Mouse (Mus musculus): ENCODE measurements around the gene Rcsd1. TPM values are rescaled to one million over a fixed set of nuclear protein-coding genes. Genes with fewer than 3 reads are reported as not detected.
A peak's percentile ranks its signal among the peaks of the same experiment; 100 is the strongest.

Rcsd1 gene
- polyA plus RNA-seq, 1 experiment from 2014 or later = 16.2 TPM

- Histone ChIP-seq H3K27ac (no peak overlapping the region), H3K4me1 (peaks cover 34% of the 10 kb centered on the region), H3K27me3 (peaks cover 20% of the 10 kb centered on the region; the same call in 1 of the 2 replicates), H3K9ac (no peak overlapping the region), H3K4me2 (replicated peaks) (no peak overlapping the region), H3K9me3 (no peaks in the 10 kb centered on the region), H3K36me3 (no peaks in the 10 kb centered on the region), H3K4me3 (no peak overlapping the region)
- no peak for ATAC-seq (ENCODE audit: low FRiP score, low read depth)
- WGBS = 28% methylated on average over 7 of the region's 7 CpGs
Observed at GRCm38 (mm10) chr1:165700376-165700815, 9.2 kb downstream of the Rcsd1 start.

GRCm38 (mm10) chr1:165697701-165698100, 11.9 kb downstream of the Rcsd1 start:
- H3K9me3 ChIP-seq = no peaks in the 10 kb centered on the region
- H3K9ac ChIP-seq = no peak overlapping the region
- H3K27ac ChIP-seq = no peak overlapping the region
- H3K4me2 ChIP-seq (replicated peaks) = no peak overlapping the region
- peaks cover 20% of the 10 kb centered on the region; the same call in 1 of the 2 replicates for H3K27me3 ChIP-seq
- peaks cover 48% of the 10 kb centered on the region for H3K4me1 ChIP-seq
- 50% methylated on average over 8 of the region's 8 CpGs for WGBS
- H3K36me3 ChIP-seq = no peaks in the 10 kb centered on the region
- ATAC-seq (ENCODE audit: low FRiP score, low read depth) = no peak
- no peak overlapping the region for H3K4me3 ChIP-seq

- Histone ChIP-seq H3K27ac (no peak overlapping the region), H3K36me3 (no peaks in the 10 kb centered on the region), H3K9me3 (no peaks in the 10 kb centered on the region), H3K27me3 (peaks cover 14% of the 10 kb centered on the region; the same call in 1 of the 2 replicates), H3K4me2 (replicated peaks) (no peak overlapping the region), H3K4me1 (peaks cover 47% of the 10 kb centered on the region), H3K9ac (no peak overlapping the region), H3K4me3 (no peak overlapping the region)
- WGBS = 63% methylated on average over 7 of the region's 7 CpGs
- ATAC-seq (ENCODE audit: low FRiP score, low read depth) = no peak
Observed at GRCm38 (mm10) chr1:165696870-165697269, 12.7 kb downstream of the Rcsd1 start.

- H3K9ac ChIP-seq = no peak overlapping the region
- H3K4me2 ChIP-seq (replicated peaks) = no peak overlapping the region
- no peak overlapping the region for H3K4me3 ChIP-seq
- 70% methylated on average over 5 of the region's 5 CpGs for WGBS
- ATAC-seq (ENCODE audit: low FRiP score, low read depth) = no peak
- peaks cover 46% of the 10 kb centered on the region for H3K4me1 ChIP-seq
- no peak overlapping the region for H3K27ac ChIP-seq
- peaks cover 9% of the 10 kb centered on the region; the same call in 1 of the 2 replicates for H3K27me3 ChIP-seq
- no peaks in the 10 kb centered on the region for H3K9me3 ChIP-seq
- H3K36me3 ChIP-seq = no peaks in the 10 kb centered on the region
Observed at GRCm38 (mm10) chr1:165696040-165696439, 13.5 kb downstream of the Rcsd1 start.

GRCm38 (mm10) chr1:165695392-165696014, 14.1 kb downstream of the Rcsd1 start:
- Histone ChIP-seq H3K4me1 (peaks cover 46% of the 10 kb centered on the region), H3K9ac (no peak overlapping the region), H3K9me3 (no peaks in the 10 kb centered on the region), H3K4me2 (replicated peaks) (no peak overlapping the region), H3K27me3 (0 out of 2 replicates have a peak, but pooled peaks cover 6% of the 10 kb centered on the region), H3K4me3 (no peak overlapping the region), H3K36me3 (no peaks in the 10 kb centered on the region), H3K27ac (no peak overlapping the region)
- no peak for ATAC-seq (ENCODE audit: low FRiP score, low read depth)

DNA sequence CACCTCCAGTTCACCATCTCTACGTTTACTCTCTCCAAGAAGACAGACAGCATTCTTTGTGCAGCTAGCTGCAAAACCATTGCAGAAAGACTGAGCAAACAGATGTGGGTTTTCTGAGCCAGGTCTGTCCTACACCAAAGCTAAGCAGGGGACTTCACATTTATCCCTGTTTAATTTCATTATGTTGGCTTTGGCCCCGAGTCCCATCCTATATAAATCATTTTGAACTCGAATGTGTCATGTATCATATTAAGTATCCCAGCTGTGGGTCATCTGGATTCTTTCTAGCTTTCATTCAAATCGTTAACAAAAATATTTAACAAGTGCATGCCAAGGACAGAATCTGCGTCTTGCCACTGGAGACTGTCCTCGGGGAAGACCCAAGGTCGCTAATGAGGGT, 15.7 kb downstream of the Rcsd1 start:
- Histone ChIP-seq H3K27me3 (no peaks in the 10 kb centered on the region), H3K4me2 (replicated peaks) (no peak overlapping the region), H3K4me3 (no peak overlapping the region), H3K36me3 (no peaks in the 10 kb centered on the region), H3K4me1 (peaks cover 46% of the 10 kb centered on the region), H3K9me3 (no peaks in the 10 kb centered on the region), H3K9ac (no peak overlapping the region), H3K27ac (no peak overlapping the region)
- WGBS = 41% methylated on average over 7 of the region's 7 CpGs
- ATAC-seq (ENCODE audit: low FRiP score, low read depth) = no peak

DNA sequence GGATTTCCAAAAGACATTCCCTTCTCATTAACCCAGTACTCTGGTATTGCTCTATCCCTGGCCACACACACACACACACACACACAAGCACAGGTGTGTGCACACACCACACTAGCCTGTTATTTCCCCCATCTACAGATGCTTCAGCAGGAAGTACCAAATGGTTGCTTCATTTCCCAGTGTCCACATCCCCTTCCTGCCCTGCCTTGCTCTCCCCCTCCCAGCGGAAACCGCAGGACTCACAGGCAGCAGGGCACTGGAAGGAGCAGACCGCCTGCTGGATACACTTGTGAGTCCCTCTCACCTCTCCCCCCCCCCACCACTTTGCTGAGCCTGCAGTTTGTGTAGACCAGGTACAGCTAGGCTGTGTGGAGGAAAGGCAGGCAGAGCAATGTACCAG, 18.0 kb downstream of the Rcsd1 start:
- ATAC-seq (ENCODE audit: low FRiP score, low read depth) = peak; percentile 58
- 6% methylated on average over 3 of the region's 3 CpGs for WGBS
- Histone ChIP-seq H3K4me3 (no peak overlapping the region), H3K36me3 (no peaks in the 10 kb centered on the region), H3K9me3 (no peaks in the 10 kb centered on the region), H3K27ac (no peak overlapping the region), H3K4me2 (replicated peaks) (no peak overlapping the region), H3K4me1 (peaks cover 61% of the 10 kb centered on the region), H3K9ac (no peak overlapping the region), H3K27me3 (no peaks in the 10 kb centered on the region)

GRCm38 (mm10) chr1:165689845-165690244, 19.7 kb downstream of the Rcsd1 start:
- Histone ChIP-seq H3K9ac (no peak overlapping the region), H3K27me3 (no peaks in the 10 kb centered on the region), H3K4me1 (peaks cover 65% of the 10 kb centered on the region), H3K27ac (no peak overlapping the region), H3K36me3 (no peaks in the 10 kb centered on the region), H3K9me3 (no peaks in the 10 kb centered on the region), H3K4me3 (no peak overlapping the region), H3K4me2 (replicated peaks) (no peak overlapping the region)
- no peak for ATAC-seq (ENCODE audit: low FRiP score, low read depth)
- WGBS = 67% methylated on average over 5 of the region's 5 CpGs

DNA sequence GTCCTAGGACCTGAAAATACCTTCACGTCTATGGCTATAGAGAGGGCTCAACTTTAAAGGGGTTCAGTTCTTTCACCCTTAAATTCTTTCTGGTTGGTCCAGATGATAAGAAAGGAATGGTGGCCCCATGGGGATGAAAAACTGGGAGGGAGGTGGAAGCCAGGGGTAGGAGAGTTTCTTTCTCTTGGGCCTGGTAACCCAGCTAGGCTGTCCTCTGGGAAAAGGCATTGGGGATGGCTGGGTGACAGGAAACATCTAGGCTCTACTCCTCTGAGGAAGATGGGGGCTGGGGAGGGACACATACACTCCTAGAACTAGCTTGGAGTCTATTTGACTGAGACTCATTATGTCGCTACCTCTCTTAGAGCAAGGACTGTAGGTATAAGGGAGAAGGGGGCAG, 21.7 kb downstream of the Rcsd1 start:
- no peak overlapping the region for H3K9ac ChIP-seq
- no peak overlapping the region for H3K4me3 ChIP-seq
- no peak overlapping the region for H3K27ac ChIP-seq
- 91% methylated on average over 2 of the region's 2 CpGs for WGBS
- no peak overlapping the region for H3K4me2 ChIP-seq (replicated peaks)
- no peak for ATAC-seq (ENCODE audit: low FRiP score, low read depth)
- H3K4me1 ChIP-seq = peaks cover 49% of the 10 kb centered on the region
- H3K9me3 ChIP-seq = no peaks in the 10 kb centered on the region
- H3K36me3 ChIP-seq = no peaks in the 10 kb centered on the region
- H3K27me3 ChIP-seq = no peaks in the 10 kb centered on the region

GRCm38 (mm10) chr1:165686963-165687362, 22.6 kb downstream of the Rcsd1 start:
- no peak overlapping the region for H3K4me2 ChIP-seq (replicated peaks)
- no peak overlapping the region for H3K4me3 ChIP-seq
- H3K36me3 ChIP-seq = no peaks in the 10 kb centered on the region
- ATAC-seq (ENCODE audit: low FRiP score, low read depth) = no peak
- peaks cover 43% of the 10 kb centered on the region for H3K4me1 ChIP-seq
- H3K27ac ChIP-seq = no peak overlapping the region
- no peak overlapping the region for H3K9ac ChIP-seq
- WGBS = 68% methylated on average over 8 of the region's 8 CpGs
- H3K27me3 ChIP-seq = no peaks in the 10 kb centered on the region
- H3K9me3 ChIP-seq = no peaks in the 10 kb centered on the region

DNA sequence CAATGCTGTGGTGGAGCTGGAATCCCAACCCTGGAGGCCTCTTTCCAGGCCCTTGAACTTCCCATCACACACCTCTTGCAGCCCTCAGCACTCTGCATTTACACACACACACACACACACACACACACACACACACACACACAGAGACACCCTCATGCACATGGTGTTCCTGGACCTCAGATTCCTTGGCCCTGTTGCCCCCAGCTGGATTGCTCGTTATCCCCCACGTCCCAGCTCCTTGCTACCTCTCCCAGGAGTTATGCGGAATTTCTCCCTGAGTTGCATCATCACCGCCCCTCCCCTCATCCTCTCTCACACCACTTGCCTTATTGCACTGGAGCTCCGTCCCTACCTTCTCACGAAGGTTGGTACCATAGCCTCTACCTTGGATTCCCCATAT, 23.2 kb downstream of the Rcsd1 start:
- ATAC-seq (ENCODE audit: low FRiP score, low read depth) = no peak
- Histone ChIP-seq H3K9ac (no peak overlapping the region), H3K36me3 (no peaks in the 10 kb centered on the region), H3K4me3 (no peak overlapping the region), H3K4me1 (peaks cover 45% of the 10 kb centered on the region), H3K4me2 (replicated peaks) (no peak overlapping the region), H3K9me3 (no peaks in the 10 kb centered on the region), H3K27me3 (no peaks in the 10 kb centered on the region), H3K27ac (no peak overlapping the region)
- 37% methylated on average over 6 of the region's 6 CpGs for whole genome bisulfite sequencing

DNA sequence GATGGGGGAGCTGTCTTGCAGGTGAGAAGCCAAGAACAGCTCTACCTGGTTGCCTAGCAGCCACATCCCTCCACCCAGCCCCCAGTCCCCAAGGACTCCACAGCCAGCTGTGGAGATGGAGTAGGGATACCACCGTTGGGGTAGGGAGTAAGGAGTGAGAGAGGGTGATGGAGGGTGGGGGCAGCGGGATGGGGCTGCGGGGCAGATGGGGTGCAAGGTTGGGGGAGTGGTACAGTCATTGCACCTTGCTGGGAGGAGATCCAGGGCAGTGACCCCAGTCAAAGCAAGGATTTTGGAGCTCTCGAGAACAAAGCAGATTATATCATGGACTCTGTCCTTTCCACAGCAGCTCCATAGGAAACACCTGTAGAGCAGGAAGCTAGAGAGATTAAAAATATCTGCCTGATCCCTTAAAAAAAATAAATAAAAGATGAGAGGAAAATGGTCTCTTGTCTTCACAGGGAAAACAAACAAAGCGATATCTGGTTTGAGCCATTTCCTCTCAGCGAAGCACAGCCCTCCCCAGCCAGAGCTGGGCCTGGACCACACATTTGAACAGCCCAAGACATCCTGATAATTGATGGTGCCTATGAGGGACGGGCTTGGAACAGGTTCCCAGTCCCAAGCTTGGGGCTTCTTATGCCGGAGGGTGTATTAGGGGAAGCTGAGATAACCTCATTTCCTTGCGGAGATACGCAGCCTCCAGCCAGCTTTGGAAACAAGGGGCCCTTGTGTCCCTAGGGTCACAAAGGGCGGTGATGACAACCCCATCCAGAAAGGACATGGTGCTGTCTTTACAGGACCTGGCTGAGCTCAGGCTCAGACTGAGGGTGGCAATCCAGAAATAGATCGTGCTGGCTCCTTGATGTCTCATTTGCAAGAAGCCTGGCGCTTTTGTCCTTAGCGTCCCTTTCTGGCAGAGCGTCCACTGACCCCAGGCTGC, 25.0 kb downstream of the Rcsd1 start:
- WGBS = 69% methylated on average over 15 of the region's 15 CpGs
- no peak overlapping the region for H3K27ac ChIP-seq

More for the DNA sequence above, 25.0 kb downstream of the Rcsd1 start:
- Histone ChIP-seq H3K9me3 (no peaks in the 10 kb centered on the region), H3K9ac (no peak overlapping the region), H3K4me1 (peaks cover 42% of the 10 kb centered on the region), H3K36me3 (no peaks in the 10 kb centered on the region), H3K27me3 (no peaks in the 10 kb centered on the region), H3K4me2 (replicated peaks) (no peak overlapping the region), H3K4me3 (no peak overlapping the region)
- ATAC-seq (ENCODE audit: low FRiP score, low read depth) = no peak
